Comparison of ENCODE assay signal across 24 mouse cellular contexts in genomic region chr15:46022132-46022531, GRCm38 (mm10).
"Had no signal": no experiment of that assay in that cellular context is flagged by ENCODE, and none has a peak within 500 bp of the region (broad histone marks: within the 10 kb centered on the region; RNA-seq: fewer than 3 reads in every experiment).

No protein-coding gene starts in this region.

- H3K27ac ChIP-seq: embryonic facial prominence, embryonic 10.5 days; embryonic facial prominence, embryonic 12.5 days; embryonic facial prominence, embryonic 13.5 days; embryonic facial prominence, embryonic 15.5 days; forebrain, embryonic 10.5 days; forebrain, embryonic 12.5 days; forebrain, embryonic 13.5 days; forebrain, embryonic 15.5 days; gastrocnemius, adult 2 months; heart, adult 2 months had no signal

- H3K4me1 ChIP-seq: embryonic facial prominence, embryonic 10.5 days; embryonic facial prominence, embryonic 12.5 days; embryonic facial prominence, embryonic 13.5 days; embryonic facial prominence, embryonic 15.5 days; forebrain, embryonic 10.5 days; forebrain, embryonic 12.5 days; forebrain, embryonic 13.5 days; forebrain, embryonic 15.5 days had no signal

- DNase-seq: cerebellum, adult 9-11 months; cerebellum, postnatal 10 days; cerebellum, postnatal 14 days; cerebellum, postnatal 25 days; cerebellum, postnatal 36 days; embryo, embryonic 11 days; forebrain, postnatal 0 days; gastrocnemius, adult 2 months; gastrocnemius, postnatal 10 days; gastrocnemius, postnatal 14 days; gastrocnemius, postnatal 25 days; gastrocnemius, postnatal 36 days; heart, adult 11 months; heart, adult 18-20 months; heart, adult 2 months had no signal

- H3K9me3 ChIP-seq: embryonic facial prominence, embryonic 10.5 days; embryonic facial prominence, embryonic 12.5 days; embryonic facial prominence, embryonic 13.5 days; embryonic facial prominence, embryonic 15.5 days; forebrain, embryonic 10.5 days; forebrain, embryonic 12.5 days; forebrain, embryonic 13.5 days; forebrain, embryonic 15.5 days had no signal

- H3K9ac ChIP-seq: embryonic facial prominence, embryonic 12.5 days; embryonic facial prominence, embryonic 13.5 days; embryonic facial prominence, embryonic 15.5 days; forebrain, embryonic 12.5 days; forebrain, embryonic 13.5 days; forebrain, embryonic 15.5 days; forebrain, postnatal 0 days had no signal

- H3K36me3 ChIP-seq: embryonic facial prominence, embryonic 10.5 days; embryonic facial prominence, embryonic 12.5 days; embryonic facial prominence, embryonic 13.5 days; embryonic facial prominence, embryonic 15.5 days; forebrain, embryonic 10.5 days; forebrain, embryonic 12.5 days; forebrain, embryonic 15.5 days had no signal

- H3K4me3 ChIP-seq: embryonic facial prominence, embryonic 10.5 days; embryonic facial prominence, embryonic 12.5 days; embryonic facial prominence, embryonic 13.5 days; embryonic facial prominence, embryonic 15.5 days; erythroblast, embryonic 14.5 days; forebrain, embryonic 10.5 days; forebrain, embryonic 12.5 days; forebrain, embryonic 13.5 days; forebrain, embryonic 15.5 days; gastrocnemius, adult 2 months; heart, adult 2 months had no signal
